Mouse (Mus musculus): ENCODE data around the gene Olfr1499. TPM values are rescaled to one million over a fixed set of nuclear protein-coding genes. Genes with fewer than 3 reads are reported as not detected.
"Not testable (repeated sequence)": the region's sequence is repeated elsewhere in the genome, so short reads cannot be mapped to it uniquely, and the experiment has no call there.

Olfr1499 gene
- not detected in 2 replicates for polyA plus RNA-seq (2014; fragmentation: Nextera tagmentation; extraction: Ambion mirVana)

GRCm38 (mm10) chr19:13819347-13819746 lies at the start of gene Olfr1499:
Olfr1499 (minus strand) TSS chr19:13819447.
- ATAC-seq (ENCODE audit: insufficient read depth, low FRiP score, low TSS enrichment): no peak
- H3K9me3 ChIP-seq (ENCODE audit: control insufficient read depth, low read length): no peaks in the 10 kb centered on the region
- no peak within 1 kb of the TSS for H3K9ac ChIP-seq (ENCODE audit: low read length)

GRCm38 (mm10) chr19:13861495-13861894 lies 42.2 kb upstream of the Olfr1499 start, which contains the start of gene Olfr1502:
Olfr1502 (plus strand) TSS chr19:13861795.
- Histone ChIP-seq H3K36me3 (ENCODE audit: control insufficient read depth, insufficient read depth, low read length) (no peaks in the 10 kb centered on the region), H3K4me3 (ENCODE audit: low read depth, low read length) (no peak within 1 kb of the TSS), H3K4me1 (ENCODE audit: control insufficient read depth, insufficient read depth, low read length) (no peaks in the 10 kb centered on the region), H3K9ac (ENCODE audit: low read length) (no peak within 1 kb of the TSS), H3K27me3 (ENCODE audit: control insufficient read depth, insufficient read depth, low read length) (no peaks in the 10 kb centered on the region), H3K9me3 (ENCODE audit: control insufficient read depth, low read length) (no peaks in the 10 kb centered on the region), H3K4me2 (ENCODE audit: low read depth) (no peak within 1 kb of the TSS), H3K27ac (ENCODE audit: low read depth, low read length) (no peak within 1 kb of the TSS)
- ATAC-seq (ENCODE audit: insufficient read depth, low FRiP score, low TSS enrichment) (no peak), DNase-seq (ENCODE audit: low spot score) (no peak)
- 85% methylated on average over 1 of the region's 1 CpGs for WGBS

More at GRCm38 (mm10) chr19:13819347-13819746, at the start of gene Olfr1499:
- no peak within 1 kb of the TSS for H3K27ac ChIP-seq (ENCODE audit: low read depth, low read length)
- no peaks in the 10 kb centered on the region for H3K27me3 ChIP-seq (ENCODE audit: control insufficient read depth, insufficient read depth, low read length)
- DNase-seq (ENCODE audit: low spot score): no peak
- H3K4me3 ChIP-seq (ENCODE audit: low read depth, low read length): no peak within 1 kb of the TSS
- no peak within 1 kb of the TSS for H3K4me2 ChIP-seq (ENCODE audit: low read depth)
- H3K36me3 ChIP-seq (ENCODE audit: control insufficient read depth, insufficient read depth, low read length): no peaks in the 10 kb centered on the region
- H3K4me1 ChIP-seq (ENCODE audit: control insufficient read depth, insufficient read depth, low read length): no peaks in the 10 kb centered on the region

GRCm38 (mm10) chr19:13850592-13850991 lies 31.3 kb upstream of the Olfr1499 start, which contains the start of gene Olfr1501:
Olfr1501 (minus strand) TSS chr19:13850692.
- not testable (repeated sequence) for H3K9ac ChIP-seq (ENCODE audit: low read length); H3K4me1 ChIP-seq (ENCODE audit: control insufficient read depth, insufficient read depth, low read length); H3K4me3 ChIP-seq (ENCODE audit: low read depth, low read length); H3K27me3 ChIP-seq (ENCODE audit: control insufficient read depth, insufficient read depth, low read length); DNase-seq (ENCODE audit: low spot score); ATAC-seq (ENCODE audit: insufficient read depth, low FRiP score, low TSS enrichment); H3K27ac ChIP-seq (ENCODE audit: low read depth, low read length); H3K9me3 ChIP-seq (ENCODE audit: control insufficient read depth, low read length); H3K4me2 ChIP-seq (ENCODE audit: low read depth); H3K36me3 ChIP-seq (ENCODE audit: control insufficient read depth, insufficient read depth, low read length)

GRCm38 (mm10) chr19:13830388-13830787 lies 11.1 kb upstream of the Olfr1499 start, which contains the start of gene Olfr1500:
Olfr1500 (minus strand) TSS chr19:13830488.
- Histone ChIP-seq H3K4me2 (ENCODE audit: low read depth) (no peak within 1 kb of the TSS), H3K4me1 (ENCODE audit: control insufficient read depth, insufficient read depth, low read length) (no peaks in the 10 kb centered on the region), H3K4me3 (ENCODE audit: low read depth, low read length) (no peak within 1 kb of the TSS), H3K9me3 (ENCODE audit: control insufficient read depth, low read length) (no peaks in the 10 kb centered on the region), H3K9ac (ENCODE audit: low read length) (no peak within 1 kb of the TSS), H3K27ac (ENCODE audit: low read depth, low read length) (no peak within 1 kb of the TSS), H3K36me3 (ENCODE audit: control insufficient read depth, insufficient read depth, low read length) (no peaks in the 10 kb centered on the region), H3K27me3 (ENCODE audit: control insufficient read depth, insufficient read depth, low read length) (no peaks in the 10 kb centered on the region)
- no peak for DNase-seq (ENCODE audit: low spot score)
- ATAC-seq (ENCODE audit: insufficient read depth, low FRiP score, low TSS enrichment): no peak

- no peaks in the 10 kb centered on the region for H3K4me1 ChIP-seq (ENCODE audit: control insufficient read depth, insufficient read depth, low read length)
- H3K36me3 ChIP-seq (ENCODE audit: control insufficient read depth, insufficient read depth, low read length): no peaks in the 10 kb centered on the region
- ATAC-seq (ENCODE audit: insufficient read depth, low FRiP score, low TSS enrichment) (no peak), DNase-seq (ENCODE audit: low spot score) (no peak)
- H3K4me2 ChIP-seq (ENCODE audit: low read depth): no peak overlapping the region
- no peak overlapping the region for H3K9ac ChIP-seq (ENCODE audit: low read length)
- H3K27ac ChIP-seq (ENCODE audit: low read depth, low read length): no peak overlapping the region
- H3K4me3 ChIP-seq (ENCODE audit: low read depth, low read length): no peak overlapping the region
- no peaks in the 10 kb centered on the region for H3K27me3 ChIP-seq (ENCODE audit: control insufficient read depth, insufficient read depth, low read length)
- WGBS: 82% methylated on average over 3 of the region's 3 CpGs
- H3K9me3 ChIP-seq (ENCODE audit: control insufficient read depth, low read length): no peaks in the 10 kb centered on the region
These were observed 9.2 kb upstream of the Olfr1499 start for GRCm38 (mm10) chr19:13828447-13828846.

- no peak for DNase-seq (ENCODE audit: low spot score)
- WGBS: 69% methylated on average over 5 of the region's 5 CpGs
- Histone ChIP-seq H3K9me3 (ENCODE audit: control insufficient read depth, low read length) (no peaks in the 10 kb centered on the region), H3K27me3 (ENCODE audit: control insufficient read depth, insufficient read depth, low read length) (no peaks in the 10 kb centered on the region), H3K4me3 (ENCODE audit: low read depth, low read length) (no peak overlapping the region), H3K4me1 (ENCODE audit: control insufficient read depth, insufficient read depth, low read length) (no peaks in the 10 kb centered on the region), H3K9ac (ENCODE audit: low read length) (no peak overlapping the region), H3K27ac (ENCODE audit: low read depth, low read length) (no peak overlapping the region), H3K36me3 (ENCODE audit: control insufficient read depth, insufficient read depth, low read length) (no peaks in the 10 kb centered on the region), H3K4me2 (ENCODE audit: low read depth) (no peak overlapping the region)
- ATAC-seq (ENCODE audit: insufficient read depth, low FRiP score, low TSS enrichment): no peak
These were observed 1.6 kb upstream of the Olfr1499 start for GRCm38 (mm10) chr19:13820847-13821246.

- 38% methylated on average over 5 of the region's 5 CpGs for WGBS
- no peaks in the 10 kb centered on the region for H3K27me3 ChIP-seq (ENCODE audit: control insufficient read depth, insufficient read depth, low read length)
- no peak overlapping the region for H3K27ac ChIP-seq (ENCODE audit: low read depth, low read length)
- DNase-seq (ENCODE audit: low spot score): no peak
- no peak overlapping the region for H3K4me3 ChIP-seq (ENCODE audit: low read depth, low read length)
- H3K9me3 ChIP-seq (ENCODE audit: control insufficient read depth, low read length): no peaks in the 10 kb centered on the region
- no peak overlapping the region for H3K4me2 ChIP-seq (ENCODE audit: low read depth)
- H3K36me3 ChIP-seq (ENCODE audit: control insufficient read depth, insufficient read depth, low read length): no peaks in the 10 kb centered on the region
- H3K4me1 ChIP-seq (ENCODE audit: control insufficient read depth, insufficient read depth, low read length): no peaks in the 10 kb centered on the region
- ATAC-seq (ENCODE audit: insufficient read depth, low FRiP score, low TSS enrichment): no peak
- no peak overlapping the region for H3K9ac ChIP-seq (ENCODE audit: low read length)
These were observed 420 bp downstream of the Olfr1499 start for GRCm38 (mm10) chr19:13818827-13819226.

- no peaks in the 10 kb centered on the region for H3K9me3 ChIP-seq (ENCODE audit: control insufficient read depth, low read length)
- no peaks in the 10 kb centered on the region for H3K4me1 ChIP-seq (ENCODE audit: control insufficient read depth, insufficient read depth, low read length)
- H3K27ac ChIP-seq (ENCODE audit: low read depth, low read length): no peak overlapping the region
- WGBS: 51% methylated on average over 2 of the region's 2 CpGs
- no peaks in the 10 kb centered on the region for H3K36me3 ChIP-seq (ENCODE audit: control insufficient read depth, insufficient read depth, low read length)
- H3K27me3 ChIP-seq (ENCODE audit: control insufficient read depth, insufficient read depth, low read length): no peaks in the 10 kb centered on the region
- no peak overlapping the region for H3K9ac ChIP-seq (ENCODE audit: low read length)
- DNase-seq (ENCODE audit: low spot score): no peak
- H3K4me3 ChIP-seq (ENCODE audit: low read depth, low read length): no peak overlapping the region
- no peak for ATAC-seq (ENCODE audit: insufficient read depth, low FRiP score, low TSS enrichment)
- H3K4me2 ChIP-seq (ENCODE audit: low read depth): no peak overlapping the region
These were observed 6.4 kb downstream of the Olfr1499 start for GRCm38 (mm10) chr19:13812823-13813222.

- not testable (repeated sequence) for H3K27ac ChIP-seq (ENCODE audit: low read depth, low read length); H3K27me3 ChIP-seq (ENCODE audit: control insufficient read depth, insufficient read depth, low read length); H3K4me2 ChIP-seq (ENCODE audit: low read depth); DNase-seq (ENCODE audit: low spot score); H3K9me3 ChIP-seq (ENCODE audit: control insufficient read depth, low read length); H3K4me1 ChIP-seq (ENCODE audit: control insufficient read depth, insufficient read depth, low read length); H3K36me3 ChIP-seq (ENCODE audit: control insufficient read depth, insufficient read depth, low read length); H3K4me3 ChIP-seq (ENCODE audit: low read depth, low read length); ATAC-seq (ENCODE audit: insufficient read depth, low FRiP score, low TSS enrichment); H3K9ac ChIP-seq (ENCODE audit: low read length)
- WGBS: 63% methylated on average over 1 of the region's 1 CpGs
These were observed 13.8 kb downstream of the Olfr1499 start for GRCm38 (mm10) chr19:13805486-13805885.

Data from neural tube, embryonic 11.5 days (tissue).